Mouse (Mus musculus) liver, embryonic 14.5 days (tissue): ENCODE results near the gene Ppm1m. TPM values are rescaled to one million over a fixed set of nuclear protein-coding genes. Genes with fewer than 3 reads are reported as not detected.

ENCODE experiments used
- ATAC-seq: fragments of 200-750 bp; cut with Nextera tagmentation; 2 replicates; pipeline ENCODE4 v1.8.0; 2017; ENCODE audit warnings: moderate number of reproducible peaks, mild to moderate bottlenecking, moderate library complexity; ENCODE audit not compliant: insufficient read depth
- DNase-seq, 3 experiments: peaks; one replicate each; pipeline ENCODE4 v3.0.0-alpha.2; 2012 to 2013; ENCODE audit warnings: low read depth in 3 of 3, low spot score in 3 of 3
- H3K27ac ChIP-seq: fragments of 300-500 bp; sonication (generic); 2 replicates; pipeline ENCODE4 v1.5.1; 2014; ENCODE audit warnings: moderate library complexity, mild to moderate bottlenecking, control low read depth, inconsistent platforms
- H3K27me3 ChIP-seq: fragments of 300-500 bp; sonication (generic); 2 replicates; pipeline ENCODE4 v1.6.1; 2014; ENCODE audit warnings: mild to moderate bottlenecking, low read length, moderate library complexity; ENCODE audit not compliant: control insufficient read depth, insufficient read depth
- H3K36me3 ChIP-seq: fragments of 300-500 bp; sonication (generic); replicated peaks from 2 replicates; pipeline ENCODE4 v1.6.1; 2014; ENCODE audit warnings: low read depth; ENCODE audit not compliant: control insufficient read depth, insufficient read depth
- H3K4me1 ChIP-seq, 2 experiments: fragments of 200-500 bp in 1 of 2; fragments of 300-500 bp in 1 of 2; sonication (generic) in 1 of 2; replicated peaks; 2 replicates each; pipeline ENCODE4 v1.6.1; 2012 to 2014; ENCODE audit warnings: antibody characterized with exemption in 1 of 2, inconsistent platforms in 1 of 2, low read length in 1 of 2; ENCODE audit not compliant: control insufficient read depth in 2 of 2, insufficient read depth in 2 of 2
- H3K4me2 ChIP-seq: fragments of 300-500 bp; sonication (generic); 2 replicates; pipeline ENCODE4 v1.6.1; 2014; ENCODE audit warnings: low read depth, mild to moderate bottlenecking, control low read depth, moderate library complexity
- H3K4me3 ChIP-seq, 2 experiments: fragments of 200-500 bp in 1 of 2; fragments of 300-500 bp in 1 of 2; sonication (generic) in 1 of 2; 2 replicates each; pipeline ENCODE4 v1.5.1; 2012 to 2014; ENCODE audit warnings: low read depth in 2 of 2, low read length in 2 of 2, mild to moderate bottlenecking in 2 of 2, control low read depth in 1 of 2, inconsistent platforms in 1 of 2, moderate library complexity in 1 of 2; ENCODE audit not compliant: insufficient read depth in 1 of 2
- H3K9ac ChIP-seq: fragments of 300-500 bp; sonication (generic); replicated peaks from 2 replicates; pipeline ENCODE4 v1.6.1; 2014; ENCODE audit warnings: mild to moderate bottlenecking, control low read depth, moderate library complexity
- H3K9me3 ChIP-seq: fragments of 300-500 bp; sonication (generic); 2 replicates; pipeline ENCODE4 v1.6.1; 2016; ENCODE audit warnings: low read length, mixed read lengths; ENCODE audit not compliant: control insufficient read depth
- CTCF ChIP-seq: IDR thresholded peaks from 2 replicates; pipeline ENCODE4 v1.5.1; 2016; ENCODE audit warnings: antibody characterized with exemption, low read depth, control low read depth
- EP300 ChIP-seq: IDR thresholded peaks from 2 replicates; pipeline ENCODE4 v1.6.1; 2016; ENCODE audit warnings: antibody characterized with exemption, low read depth
- WGBS: fragments of 180-500 bp; shearing (Covaris S2); extraction: QIAGEN DNeasy Blood & Tissue Kit; methylation state at CpG from one replicate; pipeline ENCODE4 v1.1.7; 2014; ENCODE audit not compliant: insufficient replicate concordance; 5-methylcytosine and 5-hydroxymethylcytosine counted together
- polyA plus RNA-seq, 2 experiments: library from polyadenylated mRNA; depleted of rRNA in 1 of 2; stranded (reverse) in 1 of 2; unstranded in 1 of 2; fragments of >200 nt; fragmentation: Nextera tagmentation in 1 of 2; extraction: Ambion mirVana in 1 of 2; gene quantifications; 2 replicates each; pipeline versions ENCODE4 v1.2.1 to v1.2.3; 2012 to 2014

Ppm1m gene
- polyA plus RNA-seq, 2 experiments = 5.9 to 10.0 TPM

DNA sequence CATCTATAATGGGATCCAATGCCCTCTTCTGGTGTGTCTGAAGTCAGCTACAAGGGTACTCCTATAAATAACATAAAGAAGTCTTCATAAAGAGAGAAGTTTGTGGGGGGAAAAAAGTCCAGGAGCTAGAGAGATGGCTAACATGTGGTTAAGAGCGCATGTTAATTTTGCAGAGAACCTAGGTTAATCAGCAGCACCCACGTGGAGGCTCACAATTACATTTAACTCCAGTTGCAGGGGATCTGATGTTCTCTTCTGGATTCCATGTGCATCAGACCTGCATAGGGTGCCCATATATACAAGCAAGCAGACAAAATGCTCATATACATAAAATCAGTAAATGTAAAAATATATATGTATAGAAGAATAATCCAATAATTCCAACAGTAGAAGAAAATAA lies 26.2 kb downstream of the Ppm1m start:
- 37% methylated on average over 2 of the region's 2 CpGs for WGBS
- TF ChIP-seq EP300 (no peak), CTCF (no peak)
- peaks cover 18 to 21% of the 10 kb centered on the region in 2 experiments for H3K4me1 ChIP-seq
- DNase-seq = no peak
- H3K9me3 ChIP-seq = no peaks in the 10 kb centered on the region
- peak overlapping the region; percentile 3 to 82; a peak in 3 of 4 replicates for H3K4me3 ChIP-seq
- ATAC-seq = no peak
- no peaks in the 10 kb centered on the region for H3K27me3 ChIP-seq
- H3K9ac ChIP-seq = peak overlapping the region; percentile 28; the same call in 1 of the 2 replicates
- no peak overlapping the region for H3K27ac ChIP-seq
- H3K36me3 ChIP-seq = peaks cover 26% of the 10 kb centered on the region
- H3K4me2 ChIP-seq = peak overlapping the region; percentile 94

DNA sequence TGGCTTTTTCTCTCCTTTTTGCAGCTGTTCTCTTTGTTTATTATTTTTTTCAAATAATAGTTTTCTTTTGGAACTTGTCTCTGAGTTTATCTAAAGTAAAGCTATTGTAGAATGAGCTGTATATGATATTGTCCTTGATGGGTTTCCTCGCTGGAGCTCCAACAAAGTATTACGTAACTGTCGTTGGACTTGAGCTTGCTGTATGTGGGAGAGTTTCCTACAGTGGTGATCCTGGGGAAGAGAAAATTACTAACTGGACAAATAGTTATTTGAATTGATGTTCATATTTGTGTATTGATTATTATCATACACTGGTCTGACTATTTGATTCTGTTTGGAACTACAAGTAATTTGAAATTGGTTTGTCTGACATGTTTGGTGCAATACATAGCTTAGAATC lies 27.0 kb downstream of the Ppm1m start:
- peak overlapping the region; percentile 94 for H3K4me2 ChIP-seq
- TF ChIP-seq CTCF (no peak), EP300 (no peak)
- 9% methylated on average over 3 of the region's 3 CpGs for WGBS
- peak overlapping the region; percentile 83 for H3K9ac ChIP-seq
- no peak for ATAC-seq
- H3K27ac ChIP-seq = no peak overlapping the region
- peak overlapping the region; percentile 82 to 95; a peak in 3 of 4 replicates for H3K4me3 ChIP-seq
- H3K4me1 ChIP-seq = peaks cover 18 to 21% of the 10 kb centered on the region in 2 experiments
- peaks cover 18% of the 10 kb centered on the region for H3K36me3 ChIP-seq
- no peak for DNase-seq
- H3K9me3 ChIP-seq = no peaks in the 10 kb centered on the region
- no peaks in the 10 kb centered on the region for H3K27me3 ChIP-seq

GRCm38 (mm10) chr9:106171346-106172158 lies 28.0 kb downstream of the Ppm1m start:
- Histone ChIP-seq H3K27ac (peak overlapping the region; percentile 71), H3K9me3 (no peaks in the 10 kb centered on the region), H3K27me3 (no peaks in the 10 kb centered on the region), H3K4me3 (peak overlapping the region; percentile 82 to 95), H3K9ac (peak overlapping the region; percentile 83), H3K36me3 (peaks cover 9% of the 10 kb centered on the region), H3K4me2 (peak overlapping the region; percentile 94), H3K4me1 (peaks cover 21% of the 10 kb centered on the region in 2 experiments)
- ATAC-seq = peak; percentile 33
- no peak for TF ChIP-seq EP300
- TF ChIP-seq CTCF = no peak
- peak in 1 of 3 experiments; percentile 19 for DNase-seq
- under 1% methylated on average over 30 of the region's 30 CpGs for WGBS

- Histone ChIP-seq H3K36me3 (peaks cover 4% of the 10 kb centered on the region), H3K27me3 (no peaks in the 10 kb centered on the region), H3K4me3 (peak within 1 kb of the TSS; percentile 82 to 95), H3K27ac (peak within 1 kb of the TSS; percentile 71), H3K9ac (peak within 1 kb of the TSS; percentile 83), H3K4me1 (peaks cover 21% of the 10 kb centered on the region in 2 experiments), H3K4me2 (peak within 1 kb of the TSS; percentile 94), H3K9me3 (no peaks in the 10 kb centered on the region)
- DNase-seq = peak; percentile 85 to 87 (median 87)
- TF ChIP-seq CTCF = no peak
- TF ChIP-seq EP300 = no peak
- peak; percentile 94 for ATAC-seq
- WGBS = under 1% methylated on average over 81 of the region's 81 CpGs
These were observed 28.8 kb downstream of the Ppm1m start, which contains the start of gene Wdr82 for GRCm38 (mm10) chr9:106170556-106171345. Wdr82 (plus strand) TSS chr9:106170928.
